Mouse (Mus musculus): ENCODE measurements at regions not wholly inside any gene's neighbourhood (a gene's known extent, or its start where the extent isn't known, plus 50 kb on each side); places are given as distances from the start of the nearest gene placed in this dataset.
"Not testable (repeated sequence)": the region's sequence is repeated elsewhere in the genome, so short reads cannot be mapped to it uniquely, and the experiment has no call there.

- WGBS, result 82% methylated on average over 2 of the region's 2 CpGs
- H3K27me3 ChIP-seq, result no peaks in the 10 kb centered on the region
- no peak overlapping the region for H3K9ac ChIP-seq
- H3K9me3 ChIP-seq, result no peaks in the 10 kb centered on the region
- no peak overlapping the region for H3K4me2 ChIP-seq
- ATAC-seq (ENCODE audit: insufficient number of reproducible peaks, low FRiP score, low TSS enrichment, low read depth), result no peak
- no peak overlapping the region for H3K4me3 ChIP-seq
- H3K4me1 ChIP-seq, result no peaks in the 10 kb centered on the region
- no peaks in the 10 kb centered on the region for H3K36me3 ChIP-seq
- no peak overlapping the region for H3K27ac ChIP-seq
Measured at GRCm38 (mm10) chr4:7912675-7913074, 326.2 kb downstream of the Car8 start.

- no peaks in the 10 kb centered on the region for H3K36me3 ChIP-seq
- no peaks in the 10 kb centered on the region for H3K9me3 ChIP-seq
- no peak overlapping the region for H3K4me3 ChIP-seq
- no peak for ATAC-seq (ENCODE audit: insufficient number of reproducible peaks, low FRiP score, low TSS enrichment, low read depth)
- H3K9ac ChIP-seq, result no peak overlapping the region
- no peaks in the 10 kb centered on the region for H3K27me3 ChIP-seq
- no peaks in the 10 kb centered on the region for H3K4me1 ChIP-seq
- no peak overlapping the region for H3K4me2 ChIP-seq
- no peak overlapping the region for H3K27ac ChIP-seq
- WGBS, result 67% methylated on average over 1 of the region's 1 CpGs
Measured at GRCm38 (mm10) chr4:7903130-7903529, 335.7 kb downstream of the Car8 start.

GRCm38 (mm10) chr4:7894914-7895313 is 343.9 kb downstream of the Car8 start:
- H3K9ac ChIP-seq, result no peak overlapping the region
- no peaks in the 10 kb centered on the region for H3K27me3 ChIP-seq
- 78% methylated on average over 4 of the region's 4 CpGs for WGBS
- no peak overlapping the region for H3K27ac ChIP-seq
- H3K4me1 ChIP-seq, result no peaks in the 10 kb centered on the region
- no peak for ATAC-seq (ENCODE audit: insufficient number of reproducible peaks, low FRiP score, low TSS enrichment, low read depth)
- no peak overlapping the region for H3K4me3 ChIP-seq
- H3K9me3 ChIP-seq, result no peaks in the 10 kb centered on the region
- H3K36me3 ChIP-seq, result no peaks in the 10 kb centered on the region
- no peak overlapping the region for H3K4me2 ChIP-seq

- Histone ChIP-seq H3K4me1 (no peaks in the 10 kb centered on the region), H3K36me3 (no peaks in the 10 kb centered on the region), H3K4me2 (no peak overlapping the region), H3K27ac (no peak overlapping the region), H3K4me3 (no peak overlapping the region), H3K9me3 (no peaks in the 10 kb centered on the region), H3K9ac (no peak overlapping the region), H3K27me3 (no peaks in the 10 kb centered on the region)
- WGBS, result 75% methylated on average over 2 of the region's 2 CpGs
- ATAC-seq (ENCODE audit: insufficient number of reproducible peaks, low FRiP score, low TSS enrichment, low read depth), result no peak
Measured at GRCm38 (mm10) chr4:7891128-7891527, 347.7 kb downstream of the Car8 start.

- no peak overlapping the region for H3K9ac ChIP-seq
- WGBS, result 84% methylated on average over 1 of the region's 1 CpGs
- H3K27me3 ChIP-seq, result no peaks in the 10 kb centered on the region
- H3K4me3 ChIP-seq, result no peak overlapping the region
- no peak overlapping the region for H3K27ac ChIP-seq
- H3K36me3 ChIP-seq, result no peaks in the 10 kb centered on the region
- no peaks in the 10 kb centered on the region for H3K4me1 ChIP-seq
- no peaks in the 10 kb centered on the region for H3K9me3 ChIP-seq
- no peak overlapping the region for H3K4me2 ChIP-seq
- no peak for ATAC-seq (ENCODE audit: insufficient number of reproducible peaks, low FRiP score, low TSS enrichment, low read depth)
Measured at GRCm38 (mm10) chr4:7854518-7854917, 384.3 kb downstream of the Car8 start.

- no peak for ATAC-seq (ENCODE audit: insufficient number of reproducible peaks, low FRiP score, low TSS enrichment, low read depth)
- H3K9me3 ChIP-seq, result no peaks in the 10 kb centered on the region
- no peak overlapping the region for H3K4me2 ChIP-seq
- no peaks in the 10 kb centered on the region for H3K4me1 ChIP-seq
- 43% methylated on average over 1 of the region's 1 CpGs for WGBS
- H3K27me3 ChIP-seq, result no peaks in the 10 kb centered on the region
- H3K36me3 ChIP-seq, result no peaks in the 10 kb centered on the region
- H3K9ac ChIP-seq, result no peak overlapping the region
- H3K4me3 ChIP-seq, result no peak overlapping the region
- no peak overlapping the region for H3K27ac ChIP-seq
Measured at GRCm38 (mm10) chr4:7853121-7853782, 385.6 kb downstream of the Car8 start.

GRCm38 (mm10) chr4:7852006-7852615 is 386.7 kb downstream of the Car8 start:
- Histone ChIP-seq H3K36me3 (no peaks in the 10 kb centered on the region), H3K4me2 (no peak overlapping the region), H3K4me3 (no peak overlapping the region), H3K9me3 (no peaks in the 10 kb centered on the region), H3K27me3 (no peaks in the 10 kb centered on the region), H3K4me1 (no peaks in the 10 kb centered on the region), H3K27ac (no peak overlapping the region), H3K9ac (no peak overlapping the region)
- 76% methylated on average over 4 of the region's 4 CpGs for WGBS
- ATAC-seq (ENCODE audit: insufficient number of reproducible peaks, low FRiP score, low TSS enrichment, low read depth), result no peak

GRCm38 (mm10) chr4:7847411-7847810 is 391.4 kb downstream of the Car8 start:
- H3K9ac ChIP-seq, result no peak overlapping the region
- 87% methylated on average over 5 of the region's 5 CpGs for WGBS

GRCm38 (mm10) chr4:7829126-7829525 is 409.7 kb downstream of the Car8 start:
- WGBS, result 48% methylated on average over 1 of the region's 1 CpGs
- no peak for ATAC-seq (ENCODE audit: insufficient number of reproducible peaks, low FRiP score, low TSS enrichment, low read depth)
- no peak overlapping the region for H3K27ac ChIP-seq

More at GRCm38 (mm10) chr4:7847411-7847810, 391.4 kb downstream of the Car8 start:
- no peak for ATAC-seq (ENCODE audit: insufficient number of reproducible peaks, low FRiP score, low TSS enrichment, low read depth)
- Histone ChIP-seq H3K36me3 (no peaks in the 10 kb centered on the region), H3K27me3 (no peaks in the 10 kb centered on the region), H3K27ac (no peak overlapping the region), H3K4me2 (no peak overlapping the region), H3K4me1 (no peaks in the 10 kb centered on the region), H3K4me3 (no peak overlapping the region), H3K9me3 (no peaks in the 10 kb centered on the region)

GRCm38 (mm10) chr4:7819847-7820246 is 419.0 kb downstream of the Car8 start:
- no peaks in the 10 kb centered on the region for H3K36me3 ChIP-seq
- no peaks in the 10 kb centered on the region for H3K27me3 ChIP-seq
- H3K27ac ChIP-seq, result no peak overlapping the region
- no peaks in the 10 kb centered on the region for H3K9me3 ChIP-seq
- H3K4me1 ChIP-seq, result no peaks in the 10 kb centered on the region
- no peak overlapping the region for H3K4me2 ChIP-seq
- H3K4me3 ChIP-seq, result no peak overlapping the region
- H3K9ac ChIP-seq, result no peak overlapping the region
- no peak for ATAC-seq (ENCODE audit: insufficient number of reproducible peaks, low FRiP score, low TSS enrichment, low read depth)

More at GRCm38 (mm10) chr4:7829126-7829525, 409.7 kb downstream of the Car8 start:
- H3K4me2 ChIP-seq, result no peak overlapping the region
- no peaks in the 10 kb centered on the region for H3K4me1 ChIP-seq
- no peaks in the 10 kb centered on the region for H3K36me3 ChIP-seq
- no peak overlapping the region for H3K9ac ChIP-seq
- H3K27me3 ChIP-seq, result no peaks in the 10 kb centered on the region
- H3K9me3 ChIP-seq, result no peaks in the 10 kb centered on the region
- H3K4me3 ChIP-seq, result no peak overlapping the region

- WGBS, result 80% methylated on average over 1 of the region's 1 CpGs
- H3K27ac ChIP-seq; H3K27me3 ChIP-seq; H3K4me3 ChIP-seq; H3K9ac ChIP-seq; H3K4me2 ChIP-seq; H3K9me3 ChIP-seq; H3K36me3 ChIP-seq; H3K4me1 ChIP-seq; ATAC-seq (ENCODE audit: insufficient number of reproducible peaks, low FRiP score, low TSS enrichment, low read depth): not testable (repeated sequence)
Measured at GRCm38 (mm10) chr4:7777761-7778160, 461.1 kb downstream of the Car8 start.

- no peak overlapping the region for H3K27ac ChIP-seq
- no peaks in the 10 kb centered on the region for H3K9me3 ChIP-seq
- no peak for ATAC-seq (ENCODE audit: insufficient number of reproducible peaks, low FRiP score, low TSS enrichment, low read depth)
- no peaks in the 10 kb centered on the region for H3K36me3 ChIP-seq
- no peak overlapping the region for H3K4me3 ChIP-seq
- no peak overlapping the region for H3K9ac ChIP-seq
- H3K27me3 ChIP-seq, result no peaks in the 10 kb centered on the region
- no peaks in the 10 kb centered on the region for H3K4me1 ChIP-seq
- H3K4me2 ChIP-seq, result no peak overlapping the region
Measured at GRCm38 (mm10) chr4:7755473-7755872, 483.4 kb downstream of the Car8 start.

- Histone ChIP-seq H3K36me3 (no peaks in the 10 kb centered on the region), H3K27me3 (no peaks in the 10 kb centered on the region), H3K9ac (no peak overlapping the region), H3K4me2 (no peak overlapping the region), H3K4me3 (no peak overlapping the region), H3K4me1 (no peaks in the 10 kb centered on the region), H3K27ac (no peak overlapping the region), H3K9me3 (no peaks in the 10 kb centered on the region)
- 65% methylated on average over 4 of the region's 4 CpGs for WGBS
- ATAC-seq (ENCODE audit: insufficient number of reproducible peaks, low FRiP score, low TSS enrichment, low read depth), result no peak
Measured at GRCm38 (mm10) chr4:7753931-7754330, 484.9 kb downstream of the Car8 start.

All from limb, embryonic 15.5 days (tissue).